ENCODE assay signal across 10 mouse cellular contexts in genomic region chr10:120851196-120851781, GRCm38 (mm10). TPM values are rescaled to one million over a fixed set of nuclear protein-coding genes. Genes with fewer than 3 reads are reported as not detected.
DNase-seq lines count a peak whose midpoint lies in the region; ATAC-seq and TF ChIP-seq lines count a peak whose summit lies in the region.
"Had no signal": no experiment of that assay in that cellular context is flagged by ENCODE, and none has a peak within 500 bp of the region (broad histone marks: within the 10 kb centered on the region; RNA-seq: fewer than 3 reads in every experiment).

No protein-coding gene starts in this region.

- no peaks in the 10 kb centered on the region for H3K9me3 ChIP-seq in forebrain, embryonic 12.5 days
- no peaks in the 10 kb centered on the region for H3K9me3 ChIP-seq in stomach, postnatal 0 days (ENCODE audit: control insufficient read depth, low read length)

- no peak for TF ChIP-seq EP300 in stomach, postnatal 0 days (optimal IDR thresholded peaks at IDR 0.05)

- no peaks in the 10 kb centered on the region for H3K36me3 ChIP-seq in forebrain, embryonic 12.5 days (replicated peaks)
- H3K36me3 ChIP-seq in stomach, postnatal 0 days (ENCODE audit: control insufficient read depth, insufficient read depth, low read length) = no peaks in the 10 kb centered on the region

- peak overlapping the region; percentile 12; the same call in 1 of the 2 replicates for H3K9ac ChIP-seq in forebrain, embryonic 12.5 days
- H3K9ac ChIP-seq in stomach, postnatal 0 days (ENCODE audit: low read length) = no peak overlapping the region
- H3K9ac ChIP-seq: liver, postnatal 0 days had no signal

- TF ChIP-seq CTCF in stomach, postnatal 0 days (IDR thresholded peaks at IDR 0.05; ENCODE audit: low read depth) = no peak

- ATAC-seq in forebrain, embryonic 12.5 days (ENCODE audit: low FRiP score) = no peak
- no peak for ATAC-seq in stomach, postnatal 0 days (ENCODE audit: low FRiP score, low TSS enrichment)
- ATAC-seq in megakaryocyte-erythroid progenitor cell, adult 5-6 weeks (replicated peaks; ENCODE audit: low FRiP score, low TSS enrichment, poor library complexity, severe bottlenecking) = no peak
- ATAC-seq: liver, postnatal 0 days had no signal

- peaks cover 8% of the 10 kb centered on the region; the same call in 1 of the 2 replicates for H3K27me3 ChIP-seq in forebrain, embryonic 12.5 days
- H3K27me3 ChIP-seq in stomach, postnatal 0 days (ENCODE audit: control insufficient read depth, insufficient read depth, low read length) = no peaks in the 10 kb centered on the region

- H3K4me2 ChIP-seq in forebrain, embryonic 12.5 days = no peak overlapping the region
- H3K4me2 ChIP-seq in stomach, postnatal 0 days (replicated peaks; ENCODE audit: low read depth) = no peak overlapping the region

- WGBS in forebrain, embryonic 12.5 days = 49% methylated on average over 9 of the region's 9 CpGs
- WGBS in stomach, postnatal 0 days = 54% methylated on average over 9 of the region's 9 CpGs

- peak; percentile 37 for DNase-seq in heart, postnatal 4 days
- DNase-seq in heart, adult 9 months (ENCODE audit: low spot score in 2 of 2) = no peak
- peak; percentile 18 for DNase-seq in right cerebral cortex, adult 18-20 months
- DNase-seq in right cerebral cortex, adult 2 months (ENCODE audit: low spot score in 2 of 2) = no peak
- DNase-seq in stomach, postnatal 0 days (ENCODE audit: low spot score) = peak; percentile 13
- no peak for DNase-seq in urinary bladder, postnatal 14 days (ENCODE audit: low spot score)
- DNase-seq: liver, postnatal 0 days; right cerebral cortex, postnatal 4 days had no signal

- peak overlapping the region; percentile 87 for H3K27ac ChIP-seq in forebrain, embryonic 12.5 days
- H3K27ac ChIP-seq in stomach, postnatal 0 days (replicated peaks) = no peak overlapping the region

- H3K4me1 ChIP-seq in forebrain, embryonic 12.5 days = peaks cover 35% of the 10 kb centered on the region
- no peaks in the 10 kb centered on the region for H3K4me1 ChIP-seq in stomach, postnatal 0 days (replicated peaks; ENCODE audit: control insufficient read depth, insufficient read depth)

- H3K4me3 ChIP-seq in forebrain, embryonic 12.5 days (replicated peaks) = no peak overlapping the region
- no peak overlapping the region for H3K4me3 ChIP-seq in stomach, postnatal 0 days (ENCODE audit: low read depth, low read length)

RNA-seq across cellular contexts. Expression of gene Msrb3, which starts 47.6 kb away (rescaled TPM):
- total RNA-seq in heart, postnatal 4 days (2021) = 100 to 1,000 TPM; 154 to 177 TPM
- 7.0 and 11.4 TPM in 2 replicates for polyA plus RNA-seq in forebrain, embryonic 12.5 days (2016; fragmentation: Nextera tagmentation; extraction: Ambion mirVana)
- polyA plus RNA-seq in stomach, postnatal 0 days (2015; fragmentation: Nextera tagmentation; extraction: Ambion mirVana) = 19.5 and 23.2 TPM in 2 replicates
- total RNA-seq in megakaryocyte-erythroid progenitor cell, adult 5-6 weeks (2014; fragmentation: Nextera tagmentation) = 0.37 TPM in 1 of 2 replicates, not detected in the other
- 0.88 TPM in 1 of 2 replicates, not detected in the other for total RNA-seq in megakaryocyte-erythroid progenitor cell, adult 5-6 weeks (2017)

Comparison
In these comparisons a context has a peak if more than half of its experiments do, and no peak if none do; other contexts are left out.
1. DNase-seq: peak in heart, postnatal 4 days (single experiment), right cerebral cortex, adult 18-20 months (single experiment) and stomach, postnatal 0 days (single experiment); none in heart, adult 9 months (0 of 2), right cerebral cortex, adult 2 months (0 of 2) and urinary bladder, postnatal 14 days (single experiment).
2. RNA of gene Msrb3, which starts 47.6 kb away (total RNA-seq): 154 to 177 TPM in heart, postnatal 4 days; 0.37 to 0.88 TPM in megakaryocyte-erythroid progenitor cell, adult 5-6 weeks; every median in the first group is over 10 times any median in the second.